Mouse (Mus musculus): ENCODE measurements around the gene Lrrc20. TPM values are rescaled to one million over a fixed set of nuclear protein-coding genes. Genes with fewer than 3 reads are reported as not detected.

Lrrc20 gene
- total and polyA plus RNA-seq, 2 experiments from 2014 or later = 9.7 to 19.6 TPM

DNA sequence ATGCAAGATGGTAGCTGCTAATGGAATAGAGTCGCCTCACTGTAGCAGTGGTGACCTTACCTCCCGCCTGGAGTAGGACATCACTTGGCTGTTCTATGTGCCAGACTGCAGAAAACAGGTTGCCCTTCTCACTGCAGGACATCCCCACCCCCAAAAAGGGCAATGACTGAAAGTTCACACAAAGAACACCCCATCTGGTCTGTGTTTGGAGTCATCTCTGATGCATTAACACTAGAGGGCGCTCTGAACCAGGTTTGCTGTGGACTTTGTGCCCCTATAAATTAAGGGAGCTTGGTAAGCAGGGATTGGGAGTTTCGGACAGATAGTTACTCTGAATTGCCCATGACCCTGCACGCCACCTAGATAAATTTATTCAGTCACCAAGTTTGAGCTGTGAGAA, 8.7 kb upstream of the Lrrc20 start:
- no peaks in the 10 kb centered on the region for H3K36me3 ChIP-seq (ENCODE audit: insufficient read depth, low read length)
- 20% methylated on average over 5 of the region's 5 CpGs for WGBS
- H3K9me3 ChIP-seq (ENCODE audit: low read length) = no peaks in the 10 kb centered on the region
- H3K4me1 ChIP-seq (ENCODE audit: insufficient read depth, low read length) = no peaks in the 10 kb centered on the region
- DNase-seq (ENCODE audit: low spot score) (peak; percentile 85), ATAC-seq (no peak)
- H3K4me2 ChIP-seq (ENCODE audit: low read depth, low read length) = no peak overlapping the region
- no peak overlapping the region for H3K27ac ChIP-seq
- H3K27me3 ChIP-seq (ENCODE audit: insufficient read depth, low read length) = no peaks in the 10 kb centered on the region
- H3K9ac ChIP-seq (replicated peaks; ENCODE audit: low read length) = no peak overlapping the region
- peak; percentile 86 for TF ChIP-seq CTCF (IDR thresholded peaks at IDR 0.05; ENCODE audit: low read depth)
- no peak overlapping the region for H3K4me3 ChIP-seq (ENCODE audit: low read length)

GRCm38 (mm10) chr10:61468900-61469299, 6.7 kb upstream of the Lrrc20 start:
- Histone ChIP-seq H3K27ac (no peak overlapping the region), H3K4me1 (ENCODE audit: insufficient read depth, low read length) (no peaks in the 10 kb centered on the region), H3K27me3 (ENCODE audit: insufficient read depth, low read length) (no peaks in the 10 kb centered on the region), H3K4me2 (ENCODE audit: low read depth, low read length) (no peak overlapping the region), H3K9ac (replicated peaks; ENCODE audit: low read length) (no peak overlapping the region), H3K36me3 (ENCODE audit: insufficient read depth, low read length) (no peaks in the 10 kb centered on the region), H3K9me3 (ENCODE audit: low read length) (no peaks in the 10 kb centered on the region), H3K4me3 (ENCODE audit: low read length) (no peak overlapping the region)
- no peak for TF ChIP-seq CTCF (IDR thresholded peaks at IDR 0.05; ENCODE audit: low read depth)
- 74% methylated on average over 7 of the region's 7 CpGs for WGBS
- DNase-seq (ENCODE audit: low spot score) = no peak
- ATAC-seq = no peak

- no peaks in the 10 kb centered on the region for H3K9me3 ChIP-seq (ENCODE audit: low read length)
- no peaks in the 10 kb centered on the region; the same call in 1 of the 2 replicates for H3K4me1 ChIP-seq (ENCODE audit: insufficient read depth, low read length)
- no peaks in the 10 kb centered on the region for H3K36me3 ChIP-seq (ENCODE audit: insufficient read depth, low read length)
- 78% methylated on average over 3 of the region's 3 CpGs for WGBS
- DNase-seq (ENCODE audit: low spot score) = no peak
- H3K27me3 ChIP-seq (ENCODE audit: insufficient read depth, low read length) = no peaks in the 10 kb centered on the region
- H3K4me2 ChIP-seq (ENCODE audit: low read depth, low read length) = no peak overlapping the region
- no peak overlapping the region for H3K27ac ChIP-seq
- ATAC-seq = no peak
- no peak overlapping the region for H3K4me3 ChIP-seq (ENCODE audit: low read length)
- no peak for TF ChIP-seq CTCF (IDR thresholded peaks at IDR 0.05; ENCODE audit: low read depth)
- H3K9ac ChIP-seq (replicated peaks; ENCODE audit: low read length) = no peak overlapping the region
Observed at GRCm38 (mm10) chr10:61473640-61474039, 2.0 kb upstream of the Lrrc20 start.

DNA sequence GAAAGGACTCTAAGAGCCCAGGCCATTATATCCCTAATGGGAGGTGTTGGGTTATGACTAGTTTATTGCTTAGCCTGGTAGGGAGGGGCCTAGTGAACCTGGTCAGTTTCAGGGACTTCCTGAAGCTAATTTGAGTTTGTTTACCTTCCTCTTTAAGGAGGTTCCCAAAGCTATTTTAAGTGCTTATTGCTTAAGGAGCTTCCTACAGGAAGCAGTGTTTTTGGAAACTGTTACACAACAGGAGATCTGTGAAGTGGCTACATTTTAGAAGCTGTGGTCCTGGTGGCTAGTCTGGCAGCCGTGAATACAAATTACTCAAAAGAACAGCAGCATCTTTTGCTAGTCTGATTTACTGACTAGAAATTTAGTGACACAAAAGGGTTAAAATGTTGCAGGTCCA, 1.3 kb upstream of the Lrrc20 start:
- Histone ChIP-seq H3K9me3 (ENCODE audit: low read length) (no peaks in the 10 kb centered on the region), H3K4me1 (ENCODE audit: insufficient read depth, low read length) (no peaks in the 10 kb centered on the region; the same call in 1 of the 2 replicates), H3K4me3 (ENCODE audit: low read length) (no peak overlapping the region), H3K4me2 (ENCODE audit: low read depth, low read length) (no peak overlapping the region), H3K27ac (no peak overlapping the region), H3K36me3 (ENCODE audit: insufficient read depth, low read length) (no peaks in the 10 kb centered on the region), H3K9ac (replicated peaks; ENCODE audit: low read length) (no peak overlapping the region), H3K27me3 (ENCODE audit: insufficient read depth, low read length) (no peaks in the 10 kb centered on the region)
- WGBS = 75% methylated on average over 1 of the region's 1 CpGs
- DNase-seq (ENCODE audit: low spot score) = no peak
- ATAC-seq = no peak
- TF ChIP-seq CTCF (IDR thresholded peaks at IDR 0.05; ENCODE audit: low read depth) = no peak

- peak overlapping the region; percentile 82 for H3K4me3 ChIP-seq (ENCODE audit: low read length)
- H3K4me2 ChIP-seq (ENCODE audit: low read depth, low read length) = peak overlapping the region; percentile 99
- ATAC-seq = no peak
- no peaks in the 10 kb centered on the region; the same call in 1 of the 2 replicates for H3K4me1 ChIP-seq (ENCODE audit: insufficient read depth, low read length)
- H3K27me3 ChIP-seq (ENCODE audit: insufficient read depth, low read length) = no peaks in the 10 kb centered on the region
- no peak for TF ChIP-seq CTCF (IDR thresholded peaks at IDR 0.05; ENCODE audit: low read depth)
- H3K36me3 ChIP-seq (ENCODE audit: insufficient read depth, low read length) = no peaks in the 10 kb centered on the region
- no peaks in the 10 kb centered on the region for H3K9me3 ChIP-seq (ENCODE audit: low read length)
- WGBS = 4% methylated on average over 15 of the region's 15 CpGs
- H3K9ac ChIP-seq (replicated peaks; ENCODE audit: low read length) = peak overlapping the region; percentile 61
- H3K27ac ChIP-seq = no peak overlapping the region; the same call in 1 of the 2 replicates
- no peak for DNase-seq (ENCODE audit: low spot score)
Observed at GRCm38 (mm10) chr10:61476440-61477165, 1.0 kb downstream of the Lrrc20 start.

- H3K4me2 ChIP-seq (ENCODE audit: low read depth, low read length) = no peak overlapping the region
- no peaks in the 10 kb centered on the region for H3K36me3 ChIP-seq (ENCODE audit: insufficient read depth, low read length)
- no peaks in the 10 kb centered on the region for H3K9me3 ChIP-seq (ENCODE audit: low read length)
- ATAC-seq = no peak
- H3K4me1 ChIP-seq (ENCODE audit: insufficient read depth, low read length) = no peaks in the 10 kb centered on the region; the same call in 1 of the 2 replicates
- TF ChIP-seq CTCF (IDR thresholded peaks at IDR 0.05; ENCODE audit: low read depth) = no peak
- 96% methylated on average over 10 of the region's 10 CpGs for WGBS
- H3K27me3 ChIP-seq (ENCODE audit: insufficient read depth, low read length) = no peaks in the 10 kb centered on the region
- H3K27ac ChIP-seq = no peak overlapping the region
- H3K4me3 ChIP-seq (ENCODE audit: low read length) = no peak overlapping the region
- no peak for DNase-seq (ENCODE audit: low spot score)
- no peak overlapping the region for H3K9ac ChIP-seq (replicated peaks; ENCODE audit: low read length)
Observed at GRCm38 (mm10) chr10:61479461-61479860, 3.9 kb downstream of the Lrrc20 start.

DNA sequence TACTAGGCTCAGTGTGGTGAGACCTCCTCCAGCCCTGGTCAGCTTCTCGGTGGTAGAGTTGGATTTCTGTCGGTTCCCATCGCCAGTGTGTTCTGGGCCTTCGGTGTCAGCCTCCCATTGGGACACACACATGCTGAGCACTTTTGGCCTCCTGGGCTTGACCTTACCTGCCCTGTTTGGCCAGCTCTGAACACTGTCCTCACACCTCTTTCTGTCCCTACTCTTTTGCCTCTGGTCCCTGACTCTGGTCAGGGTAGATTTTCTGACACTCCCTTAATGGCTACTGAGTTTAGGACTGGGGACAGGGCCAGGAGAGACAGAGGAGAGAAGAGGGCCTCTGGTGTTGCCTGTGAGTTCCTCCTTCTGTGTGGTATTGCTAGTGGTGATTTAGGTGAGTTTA, 4.3 kb downstream of the Lrrc20 start:
- no peak for TF ChIP-seq CTCF (IDR thresholded peaks at IDR 0.05; ENCODE audit: low read depth)
- ATAC-seq (no peak), DNase-seq (ENCODE audit: low spot score) (no peak)
- Histone ChIP-seq H3K9me3 (ENCODE audit: low read length) (no peaks in the 10 kb centered on the region), H3K4me1 (ENCODE audit: insufficient read depth, low read length) (no peaks in the 10 kb centered on the region; the same call in 1 of the 2 replicates), H3K36me3 (ENCODE audit: insufficient read depth, low read length) (no peaks in the 10 kb centered on the region), H3K4me2 (ENCODE audit: low read depth, low read length) (no peak overlapping the region), H3K9ac (replicated peaks; ENCODE audit: low read length) (no peak overlapping the region), H3K27ac (no peak overlapping the region), H3K27me3 (ENCODE audit: insufficient read depth, low read length) (no peaks in the 10 kb centered on the region), H3K4me3 (ENCODE audit: low read length) (no peak overlapping the region)
- 88% methylated on average over 4 of the region's 4 CpGs for WGBS

All from hindbrain, postnatal 0 days (tissue).